Mouse (Mus musculus) heart, adult 2 months (tissue): Measurements from ENCODE around the gene Scd3.

Source experiments
- CTCF ChIP-seq: fragments of 200-600 bp; IDR thresholded peaks from 2 replicates; pipeline ENCODE4 v1.8.1; 2022; ENCODE audit warnings: antibody characterized with exemption, mild to moderate bottlenecking, moderate library complexity
- EP300 ChIP-seq: fragments of 200-500 bp; IDR thresholded peaks from 2 replicates; pipeline ENCODE4 v1.6.1; 2011; ENCODE audit warnings: low read depth, low read length, control low read depth; ENCODE audit not compliant: insufficient read depth

GRCm38 (mm10) chr19:44197053-44197852 lies 5.8 kb upstream of the Scd3 start:
- TF ChIP-seq CTCF (no peak), EP300 (no peak)
